Mouse (Mus musculus) spleen, adult 2 months (tissue): ENCODE data around the gene Ppm1n.

ENCODE experiments used
- CTCF ChIP-seq: fragments of 200-500 bp; IDR thresholded peaks from 2 replicates; pipeline ENCODE4 v1.5.1; 2011; ENCODE audit warnings: mild to moderate bottlenecking, inconsistent platforms; ENCODE audit not compliant: insufficient read depth, insufficient read length, insufficient replicate concordance; ENCODE audit errors: extremely low read depth
- POLR2A ChIP-seq: fragments of 200-500 bp; IDR thresholded peaks from 2 replicates; pipeline ENCODE4 v1.6.1; 2011; ENCODE audit warnings: low read depth, low read length, inconsistent platforms

DNA sequence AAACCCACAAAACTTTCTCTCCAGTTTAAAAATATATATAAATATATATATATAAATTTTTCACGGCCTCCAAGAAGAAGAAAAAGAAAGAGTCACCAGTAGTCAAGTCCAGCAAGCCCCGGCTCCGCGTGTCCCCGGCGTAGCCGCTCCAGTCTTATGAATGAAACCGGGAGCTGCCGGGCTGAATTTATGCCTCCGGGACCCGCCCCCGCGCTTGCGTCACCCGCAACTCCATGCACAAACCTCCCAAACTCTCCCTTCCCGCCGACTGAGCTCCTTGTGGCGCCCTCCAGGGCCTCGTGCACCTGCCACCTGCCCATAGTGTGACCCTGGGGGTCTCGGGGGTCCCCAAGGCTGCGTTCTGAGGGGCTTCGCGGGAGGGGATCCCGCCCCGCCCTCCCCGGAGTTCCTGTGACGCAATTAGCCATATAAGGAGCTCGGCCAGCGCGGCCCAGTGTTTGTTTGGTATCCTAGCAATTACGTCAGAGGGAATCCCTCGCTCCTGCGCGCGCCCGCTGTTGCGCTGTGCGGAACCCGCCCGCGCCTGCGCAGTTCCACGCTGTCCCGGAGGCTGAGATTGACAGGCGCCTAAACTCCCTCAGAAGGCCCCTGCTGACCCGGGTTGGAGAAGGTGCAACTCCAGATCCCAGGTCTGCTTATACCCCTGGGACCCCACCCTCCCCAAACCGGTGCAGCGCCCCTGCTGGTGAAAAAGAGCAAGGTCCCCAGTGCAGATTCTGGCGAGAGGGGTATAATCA lies 30.2 kb upstream of the Ppm1n start, which contains the start of gene Fosb:
- TF ChIP-seq CTCF (no peak), POLR2A (no peak)
